Mouse (Mus musculus): ENCODE results near the gene Greb1. TPM values are rescaled to one million over a fixed set of nuclear protein-coding genes. Genes with fewer than 3 reads are reported as not detected.

The Greb1 gene
- polyA plus RNA-seq, 1 experiment from 2014 or later, result 10.0 TPM

DNA sequence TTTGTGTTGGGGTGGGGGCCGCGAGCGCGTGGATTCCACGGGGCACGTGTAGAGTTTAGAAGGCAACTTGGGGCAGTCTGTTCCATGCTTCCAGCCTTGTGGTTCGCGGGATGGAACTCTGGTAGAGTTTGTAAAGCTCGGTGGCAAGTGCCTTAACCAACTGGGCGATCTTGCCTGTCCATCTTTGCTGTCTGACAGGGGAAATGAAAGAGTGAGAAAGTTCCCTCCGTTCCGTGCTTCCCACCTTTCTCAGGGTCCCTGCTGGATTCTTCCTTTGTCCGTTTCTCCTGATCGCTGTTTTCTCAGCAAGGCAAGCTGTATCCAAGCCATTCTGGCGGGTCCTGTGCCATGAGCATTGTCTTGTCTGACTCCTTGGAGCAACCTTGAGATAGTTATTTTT lies 10.8 kb upstream of the Greb1 start:
- DNase-seq (ENCODE audit: low spot score) (peak; percentile 51), ATAC-seq (ENCODE audit: insufficient read depth, low FRiP score, low TSS enrichment) (peak; percentile 21)
- H3K27ac ChIP-seq (ENCODE audit: low read depth, low read length), result no peak overlapping the region
- H3K36me3 ChIP-seq (ENCODE audit: control insufficient read depth, insufficient read depth, low read length), result no peaks in the 10 kb centered on the region
- peak overlapping the region; percentile 82 for H3K4me3 ChIP-seq (ENCODE audit: low read depth, low read length)
- H3K27me3 ChIP-seq (ENCODE audit: control insufficient read depth, insufficient read depth, low read length), result peaks cover 4% of the 10 kb centered on the region; the same call in 1 of the 2 replicates
- no peaks in the 10 kb centered on the region for H3K9me3 ChIP-seq (ENCODE audit: control insufficient read depth, low read length)
- H3K9ac ChIP-seq (ENCODE audit: low read length), result peak overlapping the region; percentile 89
- 8% methylated on average over 15 of the region's 15 CpGs for WGBS
- H3K4me2 ChIP-seq (ENCODE audit: low read depth), result peak overlapping the region; percentile 73
- peaks cover 5% of the 10 kb centered on the region; the same call in 1 of the 2 replicates for H3K4me1 ChIP-seq (ENCODE audit: control insufficient read depth, insufficient read depth, low read length)

DNA sequence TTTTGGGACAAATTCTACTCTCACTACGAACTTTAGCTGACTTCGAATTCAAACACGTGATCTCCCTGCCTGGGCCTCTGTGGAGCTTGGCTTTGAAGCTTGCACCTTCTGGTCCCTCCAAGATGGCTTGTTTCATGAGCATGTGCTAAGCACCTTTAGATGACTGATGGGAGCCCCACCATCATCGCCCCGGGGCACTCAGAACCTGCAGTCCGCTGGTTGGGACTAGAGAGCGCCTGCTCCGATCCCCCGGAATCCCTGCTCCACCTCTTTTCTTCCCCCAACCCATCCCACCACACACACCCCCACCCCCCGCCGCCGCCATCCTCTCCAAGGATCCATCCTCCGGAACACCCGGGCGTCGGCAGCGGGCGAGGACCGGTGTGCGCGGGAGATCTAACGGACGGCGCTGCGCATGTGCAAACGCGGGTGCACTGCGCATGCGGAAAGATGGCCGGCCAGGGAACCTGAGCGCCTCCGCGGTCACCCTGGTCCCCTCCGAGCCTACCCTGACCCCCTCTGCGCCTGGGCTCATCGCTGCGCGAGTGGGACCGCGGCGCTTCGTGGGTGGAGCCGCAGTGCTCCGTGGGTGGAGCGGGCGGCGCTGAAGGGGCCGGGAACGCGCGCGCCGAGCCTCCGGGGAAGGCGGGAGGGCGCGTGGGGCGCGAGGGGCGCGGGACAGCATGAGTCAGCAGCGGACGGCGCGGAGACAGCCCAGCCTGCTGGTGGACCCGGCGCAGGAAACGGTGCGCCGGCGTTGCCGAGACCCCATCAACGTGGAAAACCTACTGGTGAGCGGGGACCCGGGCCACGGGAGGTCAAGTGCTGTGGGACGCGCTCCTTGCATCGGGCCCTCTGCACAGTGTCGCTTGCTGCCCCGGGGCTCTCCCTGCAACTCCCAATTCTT lies 10.1 kb upstream of the Greb1 start, which contains the start of gene E2f6:
Gene E2f6, plus strand, starts transcription at position 439 of the 907 bp plus-strand sequence.
- peak within 1 kb of the TSS; percentile 73 for H3K4me2 ChIP-seq (ENCODE audit: low read depth)
- peaks cover 5% of the 10 kb centered on the region; the same call in 1 of the 2 replicates for H3K4me1 ChIP-seq (ENCODE audit: control insufficient read depth, insufficient read depth, low read length)
- peak; percentile 86 for ATAC-seq (ENCODE audit: insufficient read depth, low FRiP score, low TSS enrichment)
- H3K9ac ChIP-seq (ENCODE audit: low read length), result peak within 1 kb of the TSS; percentile 89
- peaks cover 4% of the 10 kb centered on the region; the same call in 1 of the 2 replicates for H3K27me3 ChIP-seq (ENCODE audit: control insufficient read depth, insufficient read depth, low read length)
- no peaks in the 10 kb centered on the region for H3K9me3 ChIP-seq (ENCODE audit: control insufficient read depth, low read length)
- WGBS, result 7% methylated on average over 71 of the region's 81 CpGs
- DNase-seq (ENCODE audit: low spot score), result peak; percentile 89
- H3K36me3 ChIP-seq (ENCODE audit: control insufficient read depth, insufficient read depth, low read length), result no peaks in the 10 kb centered on the region
- H3K27ac ChIP-seq (ENCODE audit: low read depth, low read length), result peak within 1 kb of the TSS; percentile 63
- peak within 1 kb of the TSS; percentile 82 for H3K4me3 ChIP-seq (ENCODE audit: low read depth, low read length)

DNA sequence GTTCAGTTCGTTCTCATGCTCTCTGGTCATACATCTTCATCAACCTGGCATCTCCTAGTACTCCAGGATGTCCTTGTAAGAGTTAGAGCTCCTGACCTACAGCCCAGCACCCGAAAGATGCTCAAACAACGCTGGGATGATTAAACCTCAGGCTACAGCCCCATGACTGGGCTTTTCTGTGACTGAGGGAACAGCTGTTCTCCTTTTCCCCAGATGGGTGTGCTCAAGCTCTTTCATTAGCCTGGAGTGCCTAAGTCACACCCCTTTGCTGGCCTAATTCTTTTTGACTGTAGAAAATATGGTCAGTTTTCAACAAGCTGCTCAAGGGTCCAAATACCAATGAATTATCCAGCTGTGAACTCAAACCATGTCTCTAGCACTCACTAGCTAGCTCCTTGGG lies 7.4 kb upstream of the Greb1 start:
- Histone ChIP-seq H3K36me3 (ENCODE audit: control insufficient read depth, insufficient read depth, low read length) (no peaks in the 10 kb centered on the region), H3K27ac (ENCODE audit: low read depth, low read length) (no peak overlapping the region), H3K4me1 (ENCODE audit: control insufficient read depth, insufficient read depth, low read length) (peaks cover 7% of the 10 kb centered on the region), H3K4me2 (ENCODE audit: low read depth) (no peak overlapping the region), H3K9ac (ENCODE audit: low read length) (no peak overlapping the region), H3K4me3 (ENCODE audit: low read depth, low read length) (no peak overlapping the region), H3K27me3 (ENCODE audit: control insufficient read depth, insufficient read depth, low read length) (peaks cover 4% of the 10 kb centered on the region; the same call in 1 of the 2 replicates), H3K9me3 (ENCODE audit: control insufficient read depth, low read length) (no peaks in the 10 kb centered on the region)
- ATAC-seq (ENCODE audit: insufficient read depth, low FRiP score, low TSS enrichment), result no peak
- DNase-seq (ENCODE audit: low spot score), result peak; percentile 46
- WGBS, result 39% methylated on average over 3 of the region's 3 CpGs

DNA sequence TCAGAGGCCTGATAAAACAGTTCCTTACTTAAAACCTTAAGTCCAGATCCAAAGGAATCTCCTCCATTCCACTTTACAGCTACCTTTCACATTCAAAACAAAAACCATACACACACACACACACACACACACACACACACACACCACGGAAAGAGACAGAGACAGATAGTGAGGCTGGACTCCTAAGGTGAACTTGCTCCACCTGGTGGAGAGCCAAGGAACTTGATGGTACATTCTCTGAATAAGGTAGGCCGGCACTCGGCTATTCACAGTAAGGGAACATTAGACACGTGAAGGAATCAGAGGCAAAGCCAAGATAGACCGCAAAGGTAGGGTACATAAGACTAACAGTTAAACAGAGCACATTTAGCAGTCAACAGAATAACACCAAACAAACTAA lies 4.8 kb upstream of the Greb1 start:
- peaks cover 3% of the 10 kb centered on the region; the same call in 1 of the 2 replicates for H3K4me1 ChIP-seq (ENCODE audit: control insufficient read depth, insufficient read depth, low read length)
- peak; percentile 80 for DNase-seq (ENCODE audit: low spot score)
- no peaks in the 10 kb centered on the region for H3K36me3 ChIP-seq (ENCODE audit: control insufficient read depth, insufficient read depth, low read length)
- no peak overlapping the region for H3K27ac ChIP-seq (ENCODE audit: low read depth, low read length)
- H3K27me3 ChIP-seq (ENCODE audit: control insufficient read depth, insufficient read depth, low read length), result peaks cover 4% of the 10 kb centered on the region; the same call in 1 of the 2 replicates
- no peaks in the 10 kb centered on the region for H3K9me3 ChIP-seq (ENCODE audit: control insufficient read depth, low read length)
- H3K4me3 ChIP-seq (ENCODE audit: low read depth, low read length), result no peak overlapping the region
- no peak overlapping the region for H3K4me2 ChIP-seq (ENCODE audit: low read depth)
- peak; percentile 57; the same call in 1 of the 2 replicates for ATAC-seq (ENCODE audit: insufficient read depth, low FRiP score, low TSS enrichment)
- H3K9ac ChIP-seq (ENCODE audit: low read length), result no peak overlapping the region
- 4% methylated on average over 5 of the region's 5 CpGs for WGBS

DNA sequence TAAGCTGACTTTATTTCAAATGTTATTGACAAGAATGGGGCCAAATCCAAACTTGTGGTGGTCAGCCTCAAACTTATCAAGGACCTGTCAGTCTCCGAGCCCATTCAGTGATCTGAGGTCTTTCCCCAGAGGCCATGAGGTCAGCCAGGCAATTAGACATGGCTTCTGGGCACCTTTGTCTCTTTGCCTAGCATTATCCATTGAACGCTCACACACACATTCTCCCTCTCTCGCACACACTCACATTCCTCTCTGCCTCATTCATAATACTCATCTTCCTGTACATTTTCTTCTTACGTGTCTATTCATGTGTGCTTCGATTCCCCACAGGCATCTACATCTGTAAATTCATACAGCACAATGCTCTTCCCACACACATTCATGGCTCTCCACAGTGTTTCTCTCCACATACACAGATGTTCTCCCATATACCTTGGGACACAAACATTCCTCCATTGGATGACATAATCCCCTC lies 3.3 kb upstream of the Greb1 start:
- ATAC-seq (ENCODE audit: insufficient read depth, low FRiP score, low TSS enrichment) (no peak), DNase-seq (ENCODE audit: low spot score) (peak; percentile 60)
- no peak overlapping the region for H3K27ac ChIP-seq (ENCODE audit: low read depth, low read length)
- no peaks in the 10 kb centered on the region for H3K36me3 ChIP-seq (ENCODE audit: control insufficient read depth, insufficient read depth, low read length)
- H3K4me3 ChIP-seq (ENCODE audit: low read depth, low read length), result no peak overlapping the region
- no peaks in the 10 kb centered on the region for H3K9me3 ChIP-seq (ENCODE audit: control insufficient read depth, low read length)
- H3K4me1 ChIP-seq (ENCODE audit: control insufficient read depth, insufficient read depth, low read length), result peaks cover 6% of the 10 kb centered on the region
- WGBS, result 22% methylated on average over 5 of the region's 5 CpGs
- H3K4me2 ChIP-seq (ENCODE audit: low read depth), result no peak overlapping the region
- no peak overlapping the region for H3K9ac ChIP-seq (ENCODE audit: low read length)
- no peaks in the 10 kb centered on the region for H3K27me3 ChIP-seq (ENCODE audit: control insufficient read depth, insufficient read depth, low read length)

DNA sequence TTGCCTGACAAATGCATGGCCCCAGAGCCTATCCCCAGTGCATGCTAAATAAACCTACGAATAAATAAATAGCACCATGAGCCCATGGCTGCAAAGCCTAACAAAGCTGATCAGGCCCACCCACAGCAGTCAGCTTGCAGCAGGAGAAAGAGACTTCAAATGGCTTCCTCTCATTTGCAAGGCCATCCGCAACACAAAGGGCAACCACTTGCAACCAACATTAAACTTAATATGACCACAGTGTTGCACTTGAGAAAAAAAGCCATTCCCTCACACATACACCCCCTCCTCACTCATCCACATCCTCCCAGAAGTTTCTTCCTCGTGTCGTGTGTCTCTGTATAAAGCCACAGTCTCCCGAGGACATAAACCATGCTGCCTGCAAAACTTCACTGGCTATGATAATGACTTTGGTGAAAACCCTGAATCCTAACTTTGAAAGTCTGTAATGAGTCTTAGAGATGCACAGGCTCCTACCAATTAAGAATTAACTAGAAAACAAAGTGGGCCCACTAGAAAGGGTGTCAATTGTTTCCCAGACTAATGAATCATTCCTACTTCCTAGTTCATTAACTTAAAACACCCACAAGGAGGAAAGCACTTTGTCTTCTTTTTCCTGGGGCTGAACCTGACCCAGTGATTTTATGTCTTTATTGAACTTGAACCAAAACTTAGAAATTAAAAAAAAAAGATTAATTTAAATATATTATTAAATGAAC lies 2.7 kb upstream of the Greb1 start:
- H3K27ac ChIP-seq (ENCODE audit: low read depth, low read length), result no peak overlapping the region
- no peaks in the 10 kb centered on the region for H3K36me3 ChIP-seq (ENCODE audit: control insufficient read depth, insufficient read depth, low read length)
- DNase-seq (ENCODE audit: low spot score), result peak; percentile 31
- no peak overlapping the region for H3K9ac ChIP-seq (ENCODE audit: low read length)
- no peak overlapping the region for H3K4me2 ChIP-seq (ENCODE audit: low read depth)
- no peaks in the 10 kb centered on the region for H3K27me3 ChIP-seq (ENCODE audit: control insufficient read depth, insufficient read depth, low read length)
- no peaks in the 10 kb centered on the region for H3K9me3 ChIP-seq (ENCODE audit: control insufficient read depth, low read length)
- H3K4me3 ChIP-seq (ENCODE audit: low read depth, low read length), result no peak overlapping the region
- no peak for ATAC-seq (ENCODE audit: insufficient read depth, low FRiP score, low TSS enrichment)
- WGBS, result 15% methylated on average over 5 of the region's 5 CpGs
- peaks cover 12% of the 10 kb centered on the region for H3K4me1 ChIP-seq (ENCODE audit: control insufficient read depth, insufficient read depth, low read length)

DNA sequence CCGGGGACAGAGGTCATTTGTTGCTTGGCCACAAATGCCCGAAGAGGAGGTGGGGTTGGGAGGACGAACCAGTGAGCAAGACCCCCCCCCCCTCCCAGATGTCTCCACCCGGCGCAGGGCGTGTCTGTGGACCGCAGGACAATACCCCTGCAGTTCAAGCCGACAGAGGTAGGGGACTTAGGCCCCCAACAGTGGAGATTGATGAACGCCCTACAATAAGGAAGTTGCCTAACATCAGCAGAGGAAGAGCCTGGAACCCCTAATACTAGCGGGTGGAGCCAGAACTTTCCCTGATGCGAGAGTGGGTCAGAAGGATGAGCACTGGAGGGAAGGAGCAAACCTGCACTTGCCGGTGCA lies 251 bp upstream of the Greb1 start:
- Histone ChIP-seq H3K4me2 (ENCODE audit: low read depth) (peak overlapping the region; percentile 90), H3K9ac (ENCODE audit: low read length) (peak overlapping the region; percentile 81), H3K4me1 (ENCODE audit: control insufficient read depth, insufficient read depth, low read length) (peaks cover 12% of the 10 kb centered on the region), H3K4me3 (ENCODE audit: low read depth, low read length) (peak overlapping the region; percentile 63), H3K27ac (ENCODE audit: low read depth, low read length) (no peak overlapping the region), H3K36me3 (ENCODE audit: control insufficient read depth, insufficient read depth, low read length) (no peaks in the 10 kb centered on the region), H3K27me3 (ENCODE audit: control insufficient read depth, insufficient read depth, low read length) (no peaks in the 10 kb centered on the region), H3K9me3 (ENCODE audit: control insufficient read depth, low read length) (no peaks in the 10 kb centered on the region)
- peak; percentile 49 for ATAC-seq (ENCODE audit: insufficient read depth, low FRiP score, low TSS enrichment)
- DNase-seq (ENCODE audit: low spot score), result peak; percentile 63
- 0% methylated on average over 12 of the region's 12 CpGs for WGBS

DNA sequence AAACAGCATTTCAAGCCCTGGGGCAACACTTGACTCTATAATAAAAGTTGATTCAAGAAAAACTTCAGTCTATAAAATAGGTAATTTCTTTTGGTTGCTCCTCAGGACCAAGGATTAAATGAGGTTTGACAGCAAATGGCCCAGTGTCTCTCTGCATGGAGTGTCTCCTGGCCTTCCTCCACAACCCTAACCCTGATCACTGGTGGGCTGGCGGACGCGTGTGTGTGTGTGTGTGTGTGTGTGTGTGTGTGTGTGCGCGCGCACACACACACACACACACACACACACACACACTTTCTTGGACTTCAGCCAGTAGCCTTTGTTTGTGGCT lies 793 bp downstream of the Greb1 start:
- peaks cover 12% of the 10 kb centered on the region for H3K4me1 ChIP-seq (ENCODE audit: control insufficient read depth, insufficient read depth, low read length)
- peak; percentile 59 for DNase-seq (ENCODE audit: low spot score)
- peak overlapping the region; percentile 81 for H3K9ac ChIP-seq (ENCODE audit: low read length)
- no peaks in the 10 kb centered on the region for H3K9me3 ChIP-seq (ENCODE audit: control insufficient read depth, low read length)
- H3K27me3 ChIP-seq (ENCODE audit: control insufficient read depth, insufficient read depth, low read length), result no peaks in the 10 kb centered on the region
- H3K36me3 ChIP-seq (ENCODE audit: control insufficient read depth, insufficient read depth, low read length), result no peaks in the 10 kb centered on the region
- ATAC-seq (ENCODE audit: insufficient read depth, low FRiP score, low TSS enrichment), result peak; percentile 29
- H3K4me2 ChIP-seq (ENCODE audit: low read depth), result peak overlapping the region; percentile 90
- peak overlapping the region; percentile 63 for H3K4me3 ChIP-seq (ENCODE audit: low read depth, low read length)
- no peak overlapping the region for H3K27ac ChIP-seq (ENCODE audit: low read depth, low read length)
- 1% methylated on average over 6 of the region's 6 CpGs for WGBS

Measured in neural tube, embryonic 11.5 days (tissue).